Mouse (Mus musculus) spleen, adult 12 weeks (tissue): Measurements from ENCODE around the gene Gm45808.

Source experiments
- DNase-seq: peaks from one replicate; pipeline ENCODE4 v3.0.0; 2022; ENCODE audit warnings: low spot score

Gm45808 gene

GRCm38 (mm10) chr7:45447325-45447990 is 39.2 kb downstream of the Gm45808 start:
- DNase-seq, result no peak

- DNase-seq, result no peak
Measured at GRCm38 (mm10) chr7:45446589-45446988, 40.0 kb downstream of the Gm45808 start.

GRCm38 (mm10) chr7:45443526-45444420 is 42.8 kb downstream of the Gm45808 start:
- DNase-seq, result no peak

DNA sequence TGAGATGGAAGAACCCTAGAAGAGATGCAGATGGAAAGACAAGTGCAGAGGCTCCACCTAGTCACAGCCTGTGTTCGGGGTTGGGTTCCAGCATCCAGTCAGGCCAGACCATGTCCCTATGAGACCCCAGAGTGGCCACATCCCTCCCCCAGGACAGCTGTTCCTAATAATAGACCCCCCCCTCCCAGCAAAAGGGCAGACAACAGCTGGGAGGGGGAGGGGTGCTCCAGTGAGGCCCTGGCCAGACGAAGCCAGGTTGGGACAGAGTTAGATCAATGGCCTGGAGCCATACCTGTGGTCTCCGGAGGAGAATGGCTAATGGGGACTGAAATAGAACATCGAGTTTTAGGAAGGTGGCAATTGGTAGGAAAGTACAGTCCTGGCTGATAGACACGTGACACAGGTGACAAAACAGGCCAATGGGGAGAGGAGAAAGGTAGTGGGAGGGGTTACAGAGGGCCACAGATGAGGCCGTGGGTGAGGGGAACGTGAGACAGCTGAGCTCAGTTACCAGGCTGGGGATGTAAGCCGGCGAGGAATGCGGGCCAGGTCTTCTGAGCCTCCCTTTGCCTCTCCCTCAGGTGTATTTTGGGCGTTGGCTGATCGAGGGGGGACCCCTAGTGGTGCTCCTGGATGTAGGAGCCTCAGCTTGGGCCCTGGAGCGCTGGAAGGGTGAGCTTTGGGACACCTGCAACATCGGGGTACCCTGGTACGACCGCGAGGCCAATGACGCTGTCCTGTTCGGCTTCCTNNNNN is 48.9 kb downstream of the Gm45808 start, which contains the start of gene Ruvbl2:
TSS of gene Ruvbl2 (minus strand) at position 576 of the 756 bp plus-strand sequence.
- no peak for DNase-seq

GRCm38 (mm10) chr7:45437046-45437445 is 49.6 kb downstream of the Gm45808 start:
- no peak for DNase-seq

GRCm38 (mm10) chr7:45436444-45436843 is 50.2 kb downstream of the Gm45808 start:
- no peak for DNase-seq

DNA sequence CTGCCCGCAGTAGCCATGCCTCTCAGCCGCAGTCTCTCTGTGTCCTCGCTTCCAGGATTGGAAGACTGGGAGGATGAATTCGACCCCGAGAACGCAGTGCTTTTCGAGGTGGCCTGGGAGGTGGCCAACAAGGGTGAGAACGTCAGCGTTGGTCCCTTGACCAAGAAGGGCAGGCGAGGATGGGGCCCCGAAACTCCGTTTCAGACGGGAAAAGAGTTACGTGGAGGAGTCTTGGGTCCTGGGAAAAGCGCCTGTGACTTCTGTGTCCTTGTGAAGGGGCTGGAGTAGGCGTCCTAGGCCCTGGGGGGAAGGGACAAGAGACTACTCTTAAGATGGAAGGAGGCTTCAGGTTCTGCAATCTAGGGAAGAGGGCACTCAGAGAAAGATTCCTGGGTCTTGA is 51.6 kb downstream of the Gm45808 start:
- DNase-seq, result no peak

DNA sequence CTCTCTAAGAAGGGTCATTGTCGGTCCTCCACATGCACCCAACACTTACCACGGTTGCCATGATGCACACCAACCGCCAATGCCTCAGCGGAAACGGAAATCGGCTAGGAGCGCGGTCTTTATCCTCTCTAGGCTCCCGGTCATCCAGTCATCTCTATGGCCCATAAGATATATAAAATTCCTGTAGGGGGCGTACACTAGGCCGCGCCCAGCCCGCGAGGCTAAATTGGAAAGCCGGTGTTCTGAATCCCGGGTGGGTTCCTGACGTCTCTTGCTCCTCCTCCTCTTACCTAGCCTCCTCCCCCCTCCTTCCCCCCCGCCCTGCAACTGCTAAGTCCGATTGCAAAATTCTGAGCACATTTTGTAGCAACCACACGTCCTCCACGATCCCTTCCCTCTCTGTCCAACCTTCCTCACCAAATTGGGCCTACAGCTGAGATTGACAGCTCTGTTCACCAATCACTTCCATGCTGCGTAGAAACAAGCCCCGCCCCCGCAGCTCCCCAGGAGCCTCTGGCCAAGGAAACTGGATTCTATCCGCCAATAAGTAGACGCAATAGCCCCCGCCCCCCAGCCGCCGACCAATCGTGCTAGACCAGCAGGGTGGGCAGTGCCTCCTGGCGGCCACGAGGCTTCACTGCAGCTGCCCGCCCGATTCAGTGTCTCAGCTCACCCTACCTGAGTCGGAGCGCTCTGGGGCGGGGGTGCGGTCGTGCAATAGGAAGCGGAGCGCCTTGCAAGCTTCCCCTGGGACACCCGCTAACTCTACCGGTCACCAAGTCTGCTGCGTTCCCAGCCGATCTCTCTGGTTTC is 52.2 kb downstream of the Gm45808 start, which contains the start of gene Gys1:
TSS of gene Gys1 (plus strand) at position 642 of the 813 bp plus-strand sequence.
- DNase-seq, result peak; percentile 98

DNA sequence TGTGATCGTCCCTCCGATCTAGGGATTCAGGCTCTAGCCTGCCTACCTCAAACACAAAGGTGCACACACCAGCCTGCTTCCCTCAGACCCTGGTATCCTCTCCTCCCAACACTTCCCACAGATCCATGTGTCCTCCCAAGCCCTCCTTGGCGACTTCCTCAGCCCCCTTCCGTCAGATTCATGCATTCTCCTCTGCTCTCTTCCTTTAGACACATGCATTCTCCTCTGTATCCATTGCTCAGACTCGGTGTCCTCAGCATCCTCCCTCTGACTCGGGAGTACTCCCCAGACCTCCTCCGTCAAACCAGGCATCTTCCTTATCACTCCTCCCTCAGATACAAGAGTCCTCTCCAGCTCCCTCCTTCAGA is 52.8 kb downstream of the Gm45808 start:
- no peak for DNase-seq

DNA sequence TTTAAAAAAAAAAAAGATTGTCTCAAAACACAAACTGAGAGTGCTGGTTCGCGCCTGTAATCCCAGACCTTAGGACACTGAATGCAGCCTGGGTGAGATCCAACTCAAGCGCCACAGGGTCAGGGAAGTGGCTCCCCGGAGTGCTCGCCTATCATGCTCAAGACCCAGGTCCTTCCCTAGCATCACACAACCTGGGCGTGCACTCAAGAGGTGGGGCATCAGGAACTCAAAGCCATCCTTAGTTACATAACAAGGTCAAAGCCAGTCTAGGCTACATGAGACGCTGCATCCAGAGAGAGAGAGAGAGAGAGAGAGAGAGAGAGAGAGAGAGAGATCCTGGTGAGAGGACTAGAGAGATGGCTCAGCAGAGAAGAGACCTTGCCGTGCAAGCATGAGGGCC is 60.1 kb downstream of the Gm45808 start:
- no peak for DNase-seq

DNA sequence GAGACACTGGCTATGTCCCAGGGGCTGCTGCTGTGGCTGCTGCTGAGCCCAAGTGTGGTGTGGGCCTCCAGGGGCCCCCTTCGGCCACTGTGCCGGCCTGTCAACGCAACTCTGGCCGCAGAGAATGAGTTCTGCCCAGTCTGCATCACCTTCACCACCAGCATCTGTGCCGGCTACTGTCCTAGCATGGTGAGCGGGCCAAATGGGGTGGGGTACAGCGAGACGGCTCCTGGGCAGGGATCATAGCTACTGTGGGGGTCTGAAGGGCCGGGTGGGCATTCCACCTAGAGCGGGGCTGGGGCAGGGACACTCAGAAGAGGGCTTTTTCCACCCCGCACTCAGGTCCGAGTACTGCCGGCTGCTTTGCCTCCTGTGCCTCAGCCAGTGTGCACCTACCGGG is 65.4 kb downstream of the Gm45808 start:
- no peak for DNase-seq

- no peak for DNase-seq
Measured at GRCm38 (mm10) chr7:45420615-45420919, 66.0 kb downstream of the Gm45808 start, which contains the start of gene Lhb. Lhb (plus strand) TSS chr7:45420820.

- no peak for DNase-seq
Measured at GRCm38 (mm10) chr7:45419859-45420614, 66.6 kb downstream of the Gm45808 start.

DNA sequence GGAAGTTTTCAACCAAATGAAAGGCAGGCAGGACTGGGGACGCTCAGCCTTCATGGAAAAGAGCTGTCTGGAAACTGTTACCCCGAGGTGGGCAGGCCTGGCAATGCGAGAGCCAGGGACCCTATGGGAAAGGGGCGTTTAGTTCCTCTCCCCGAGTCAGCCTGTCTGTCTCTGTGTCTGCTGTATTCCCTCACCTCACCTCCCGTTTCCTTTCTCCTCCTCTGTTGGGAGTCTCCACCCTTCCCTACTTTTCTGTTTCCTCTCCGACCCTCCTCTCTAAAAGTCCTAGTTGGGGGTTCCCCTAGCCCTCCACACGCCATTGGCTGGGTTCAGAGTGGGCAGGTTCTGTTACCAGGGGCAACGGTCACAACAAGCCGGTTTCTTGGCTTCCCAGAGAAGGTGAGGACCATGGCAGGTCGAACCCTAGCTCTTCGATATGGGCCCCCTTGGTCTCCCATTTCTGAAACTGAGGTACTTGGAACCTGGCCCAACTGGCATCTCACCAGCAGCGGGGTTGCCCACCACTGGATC is 68.6 kb downstream of the Gm45808 start:
- no peak for DNase-seq
